In the genomic region with DNA sequence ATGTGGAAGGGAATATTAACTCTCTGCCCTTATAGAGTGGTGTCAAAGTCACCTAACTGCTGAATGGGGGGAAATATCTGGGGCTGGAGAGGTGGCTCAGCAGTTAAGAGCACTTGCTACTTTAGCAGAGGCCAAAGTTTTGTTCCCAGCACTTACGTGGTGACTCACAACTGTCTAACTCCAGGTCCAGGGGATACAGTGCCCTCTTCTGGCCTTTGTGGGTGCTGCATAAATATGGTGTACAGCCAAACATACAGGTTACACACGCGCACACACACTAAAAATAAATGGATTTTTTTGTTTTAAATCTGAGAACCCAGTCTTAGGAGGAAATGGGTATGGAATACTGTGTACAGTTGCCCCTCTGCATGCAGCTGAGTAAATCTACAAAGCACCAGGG, we compare ENCODE assay signal across 14 mouse cellular contexts. TPM values are rescaled to one million over a fixed set of nuclear protein-coding genes. Genes with fewer than 3 reads are reported as not detected.
DNase-seq lines count a peak whose midpoint lies in the region; ATAC-seq and TF ChIP-seq lines count a peak whose summit lies in the region.
"Had no signal": no experiment of that assay in that cellular context is flagged by ENCODE, and none has a peak within 500 bp of the region (broad histone marks: within the 10 kb centered on the region; RNA-seq: fewer than 3 reads in every experiment).

No protein-coding gene starts in this region.

- no peak overlapping the region for H3K4me3 ChIP-seq in heart, embryonic 10.5 days
- no peak overlapping the region for H3K4me3 ChIP-seq in lung, postnatal 0 days (ENCODE audit: low read depth, low read length)
- H3K4me3 ChIP-seq in MEL (ENCODE audit: control insufficient read depth in 1 of 2, insufficient read depth in 1 of 2, low read depth in 2 of 2, low read length in 2 of 2), result no peak overlapping the region
- H3K4me3 ChIP-seq in embryonic facial prominence, embryonic 10.5 days, result no peak overlapping the region
- no peak overlapping the region for H3K4me3 ChIP-seq in gastrocnemius, adult 2 months
- H3K4me3 ChIP-seq: hindbrain, embryonic 12.5 days; limb, embryonic 13.5 days had no signal

- H3K9me3 ChIP-seq in heart, embryonic 10.5 days, result no peaks in the 10 kb centered on the region
- H3K9me3 ChIP-seq in lung, postnatal 0 days (ENCODE audit: low read length), result no peaks in the 10 kb centered on the region
- H3K9me3 ChIP-seq in MEL (replicated peaks; ENCODE audit: insufficient read depth, low read length), result no peaks in the 10 kb centered on the region
- no peaks in the 10 kb centered on the region for H3K9me3 ChIP-seq in embryonic facial prominence, embryonic 10.5 days
- H3K9me3 ChIP-seq: hindbrain, embryonic 12.5 days; limb, embryonic 13.5 days had no signal

- DNase-seq in heart, embryonic 10.5 days (ENCODE audit: low spot score), result no peak
- no peak for DNase-seq in heart, postnatal 10 days
- DNase-seq in lung, postnatal 0 days (ENCODE audit: low spot score), result no peak
- DNase-seq in lung, adult 18-20 months, result no peak
- peak; percentile 10 for DNase-seq in MEL (ENCODE audit: low read depth, low spot score)
- DNase-seq in embryonic facial prominence, embryonic 10.5 days (ENCODE audit: low spot score), result no peak
- no peak for DNase-seq in gastrocnemius, adult 2 months
- no peak for DNase-seq in layer of hippocampus, postnatal 36 days
- DNase-seq: cerebellum, postnatal 25 days; lung, postnatal 10 days had no signal

- no peak for TF ChIP-seq EP300 in lung, postnatal 0 days (IDR thresholded peaks at IDR 0.05)
- no peak for TF ChIP-seq EP300 in MEL (IDR thresholded peaks at IDR 0.05; ENCODE audit: low read depth in 1 of 2, low read length in 2 of 2)

- H3K4me2 ChIP-seq in lung, postnatal 0 days (replicated peaks; ENCODE audit: low read depth, low read length), result no peak overlapping the region
- H3K4me2 ChIP-seq: heart, embryonic 11.5 days; hindbrain, embryonic 12.5 days; limb, embryonic 13.5 days; midbrain, embryonic 11.5 days had no signal

- intact Hi-C loops in heart, postnatal 10 days (cut with DNase I), result no loop called here
- intact Hi-C loops in gastrocnemius, adult 2 months (cut with DNase I), result no loop called here

- no peak overlapping the region for H3K9ac ChIP-seq in lung, postnatal 0 days (replicated peaks; ENCODE audit: low read depth)
- H3K9ac ChIP-seq in MEL (ENCODE audit: control insufficient read depth, low read depth, low read length, poor library complexity, severe bottlenecking), result no peak overlapping the region
- H3K9ac ChIP-seq: hindbrain, embryonic 12.5 days; limb, embryonic 13.5 days had no signal

- no peaks in the 10 kb centered on the region for H3K79me2 ChIP-seq in MEL (ENCODE audit: control insufficient read depth, insufficient read depth, low read length, poor library complexity)

- peak; percentile 15; the same call in 1 of the 2 replicates for TF ChIP-seq CTCF in lung, postnatal 0 days (IDR thresholded peaks at IDR 0.05)
- TF ChIP-seq CTCF in MEL (IDR thresholded peaks at IDR 0.05 in 2 of 3, conservative IDR thresholded peaks at IDR 0.05 in 1 of 3; ENCODE audit: control insufficient read depth in 1 of 3, insufficient read depth in 1 of 3, low read depth in 2 of 3, low read length in 3 of 3, poor library complexity in 1 of 3, severe bottlenecking in 1 of 3), result peak; percentile 11 to 25 (median 23); a peak in 3 of 6 replicates
- TF ChIP-seq CTCF in gastrocnemius, adult 2 months (IDR thresholded peaks at IDR 0.05), result no peak; the same call in 1 of the 2 replicates

- no peak for ATAC-seq in lung, postnatal 0 days

- H3K4me1 ChIP-seq in heart, embryonic 10.5 days, result peaks cover 30% of the 10 kb centered on the region
- H3K4me1 ChIP-seq in lung, postnatal 0 days (ENCODE audit: insufficient read depth, low read depth, low read length), result no peaks in the 10 kb centered on the region
- H3K4me1 ChIP-seq in MEL (ENCODE audit: control insufficient read depth in 1 of 2, insufficient read depth in 2 of 2, low read length in 2 of 2), result no peaks in the 10 kb centered on the region
- H3K4me1 ChIP-seq in embryonic facial prominence, embryonic 10.5 days, result peaks cover 10% of the 10 kb centered on the region

- H3K27ac ChIP-seq in heart, embryonic 10.5 days, result peak overlapping the region; percentile 56
- no peak overlapping the region for H3K27ac ChIP-seq in lung, postnatal 0 days (ENCODE audit: low read length)
- no peak overlapping the region for H3K27ac ChIP-seq in MEL (ENCODE audit: control insufficient read depth, low read depth, low read length)
- peak overlapping the region; percentile 35; the same call in 1 of the 2 replicates for H3K27ac ChIP-seq in embryonic facial prominence, embryonic 10.5 days (replicated peaks)
- no peak overlapping the region for H3K27ac ChIP-seq in gastrocnemius, adult 2 months
- H3K27ac ChIP-seq: hindbrain, embryonic 12.5 days; limb, embryonic 13.5 days had no signal

- 89% methylated on average over 3 of the region's 3 CpGs for WGBS in heart, embryonic 10.5 days
- WGBS in lung, postnatal 0 days, result 90% methylated on average over 3 of the region's 3 CpGs
- 92% methylated on average over 3 of the region's 3 CpGs for WGBS in embryonic facial prominence, embryonic 10.5 days

- no peak for TF ChIP-seq POLR2A in MEL (IDR thresholded peaks at IDR 0.05; ENCODE audit: control insufficient read depth in 1 of 2, insufficient read depth in 1 of 2, low read depth in 1 of 2, low read length in 2 of 2, poor library complexity in 1 of 2)

- H3K27me3 ChIP-seq in heart, embryonic 10.5 days (ENCODE audit: insufficient read depth, poor library complexity, severe bottlenecking), result 0 out of 2 replicates have a peak, but pooled peaks cover 4% of the 10 kb centered on the region
- no peaks in the 10 kb centered on the region for H3K27me3 ChIP-seq in lung, postnatal 0 days (replicated peaks; ENCODE audit: insufficient read depth, low read length)
- H3K27me3 ChIP-seq in MEL (ENCODE audit: control insufficient read depth in 1 of 2, insufficient read depth in 2 of 2, low read length in 2 of 2), result no peaks in the 10 kb centered on the region
- no peaks in the 10 kb centered on the region for H3K27me3 ChIP-seq in embryonic facial prominence, embryonic 10.5 days (replicated peaks; ENCODE audit: low read depth, poor library complexity, severe bottlenecking)

- no peaks in the 10 kb centered on the region for H3K36me3 ChIP-seq in heart, embryonic 10.5 days
- H3K36me3 ChIP-seq in lung, postnatal 0 days (ENCODE audit: insufficient read depth, low read length), result no peaks in the 10 kb centered on the region
- H3K36me3 ChIP-seq in MEL (ENCODE audit: control insufficient read depth in 1 of 2, insufficient read depth in 2 of 2, low read length in 2 of 2), result no peaks in the 10 kb centered on the region
- no peaks in the 10 kb centered on the region for H3K36me3 ChIP-seq in embryonic facial prominence, embryonic 10.5 days (replicated peaks)
- H3K36me3 ChIP-seq: hindbrain, embryonic 12.5 days; limb, embryonic 13.5 days had no signal

- peak; percentile 20 for TF ChIP-seq RAD21 in MEL (IDR thresholded peaks at IDR 0.05; ENCODE audit: low read depth, low read length)

TF ChIP-seq in MEL, 35 proteins besides CTCF, POLR2A, EP300 and RAD21:
- TF ChIP-seq SMC3 (IDR thresholded peaks at IDR 0.05; ENCODE audit: low read depth, low read length) (0 out of 2 replicates have a peak, but pooled peaks have one; percentile 17), TAL1 (IDR thresholded peaks at IDR 0.05; ENCODE audit: low read length) (no peak)

RNA-seq across cellular contexts. Expression of a gene that starts 24.7 kb away (rescaled TPM):
- 1.6 and 3.1 TPM in 2 replicates for polyA plus RNA-seq in heart, embryonic 10.5 days (2016; fragmentation: Nextera tagmentation; extraction: Ambion mirVana)
- total RNA-seq in heart, postnatal 10 days (2021), result 10 to 100 TPM; 11.0 to 15.4 TPM
- 0.07 and 0.10 TPM in 2 replicates for polyA plus RNA-seq in lung, postnatal 0 days (2015; fragmentation: Nextera tagmentation; extraction: Ambion mirVana)
- not detected in 2 replicates for total RNA-seq in MEL (2012; rRNA removed)
- polyA plus RNA-seq in MEL (2012; ENCODE audit: insufficient read depth in 1 of 2, insufficient read length in 2 of 2, low read depth in 1 of 2, low replicate concordance in 2 of 2, missing spikeins in 1 of 2), result not detected
- polyA plus RNA-seq in embryonic facial prominence, embryonic 10.5 days (2016; fragmentation: Nextera tagmentation; extraction: Ambion mirVana), result 0.13 and 0.20 TPM in 2 replicates
- total RNA-seq in gastrocnemius, adult 2 months (2021), result 10 to 100 TPM in 1 of 2 experiments, 1 to 10 TPM in 1; 5.4 to 11.5 TPM
- 1 to 10 TPM; 1.3 to 1.6 TPM for total RNA-seq in layer of hippocampus, postnatal 36 days (2021)

Comparison
In these comparisons a context has a peak if more than half of its experiments do, and no peak if none do; other contexts are left out.
1. H3K27ac ChIP-seq: peak in heart, embryonic 10.5 days (single experiment) and embryonic facial prominence, embryonic 10.5 days (single experiment); none in lung, postnatal 0 days (single experiment), MEL (single experiment) and gastrocnemius, adult 2 months (single experiment).